Mouse (Mus musculus): ENCODE results near the gene Lcor. TPM values are rescaled to one million over a fixed set of nuclear protein-coding genes. Genes with fewer than 3 reads are reported as not detected.

The Lcor gene
- polyA plus RNA-seq, 1 experiment = 15.6 TPM

- H3K36me3 ChIP-seq (ENCODE audit: control insufficient read depth, insufficient read depth, low read length, poor library complexity, severe bottlenecking) = no peaks in the 10 kb centered on the region
- no peak overlapping the region for H3K4me3 ChIP-seq (ENCODE audit: low read depth, low read length)
- no peaks in the 10 kb centered on the region for H3K27me3 ChIP-seq (ENCODE audit: control insufficient read depth, insufficient read depth, low read length, poor library complexity, severe bottlenecking)
- no peaks in the 10 kb centered on the region for H3K9me3 ChIP-seq (replicated peaks; ENCODE audit: control insufficient read depth, insufficient read depth, low read length, poor library complexity, severe bottlenecking)
- H3K9ac ChIP-seq (ENCODE audit: low read depth, poor library complexity, severe bottlenecking) = no peak overlapping the region
- peaks cover 2% of the 10 kb centered on the region for H3K4me1 ChIP-seq (ENCODE audit: control insufficient read depth, insufficient read depth, low read length)
- no peak for TF ChIP-seq POLR2A (IDR thresholded peaks at IDR 0.05; ENCODE audit: insufficient read depth, low read length)
- no peak overlapping the region for H3K27ac ChIP-seq (ENCODE audit: insufficient read depth, low read length)
Measured at GRCm38 (mm10) chr19:41496058-41496457, 13.6 kb downstream of the Lcor start.

- H3K9me3 ChIP-seq (replicated peaks; ENCODE audit: control insufficient read depth, insufficient read depth, low read length, poor library complexity, severe bottlenecking) = no peaks in the 10 kb centered on the region
Measured at GRCm38 (mm10) chr19:41507872-41508271, 25.4 kb downstream of the Lcor start.

GRCm38 (mm10) chr19:41514836-41515235 is 32.4 kb downstream of the Lcor start:
- H3K27ac ChIP-seq (ENCODE audit: insufficient read depth, low read length) = no peak overlapping the region
- H3K4me1 ChIP-seq (ENCODE audit: control insufficient read depth, insufficient read depth, low read length) = no peaks in the 10 kb centered on the region
- TF ChIP-seq EP300 (IDR thresholded peaks at IDR 0.05; ENCODE audit: insufficient read depth, low read depth, low read length) = no peak
- no peak for TF ChIP-seq POLR2A (IDR thresholded peaks at IDR 0.05; ENCODE audit: insufficient read depth, low read length)
- TF ChIP-seq CTCF (IDR thresholded peaks at IDR 0.05; ENCODE audit: low read depth, low read length) = no peak
- no peaks in the 10 kb centered on the region for H3K36me3 ChIP-seq (ENCODE audit: control insufficient read depth, insufficient read depth, low read length, poor library complexity, severe bottlenecking)
- no peaks in the 10 kb centered on the region; the same call in 1 of the 2 replicates for H3K27me3 ChIP-seq (ENCODE audit: control insufficient read depth, insufficient read depth, low read length, poor library complexity, severe bottlenecking)
- no peak overlapping the region for H3K4me3 ChIP-seq (ENCODE audit: low read depth, low read length)
- H3K9me3 ChIP-seq (replicated peaks; ENCODE audit: control insufficient read depth, insufficient read depth, low read length, poor library complexity, severe bottlenecking) = no peaks in the 10 kb centered on the region
- H3K9ac ChIP-seq (ENCODE audit: low read depth, poor library complexity, severe bottlenecking) = no peak overlapping the region

More at GRCm38 (mm10) chr19:41507872-41508271, 25.4 kb downstream of the Lcor start:
- H3K9ac ChIP-seq (ENCODE audit: low read depth, poor library complexity, severe bottlenecking) = no peak overlapping the region
- no peaks in the 10 kb centered on the region for H3K4me1 ChIP-seq (ENCODE audit: control insufficient read depth, insufficient read depth, low read length)
- TF ChIP-seq EP300 (IDR thresholded peaks at IDR 0.05; ENCODE audit: insufficient read depth, low read depth, low read length) (no peak), CTCF (IDR thresholded peaks at IDR 0.05; ENCODE audit: low read depth, low read length) (no peak), POLR2A (IDR thresholded peaks at IDR 0.05; ENCODE audit: insufficient read depth, low read length) (no peak)
- no peaks in the 10 kb centered on the region for H3K36me3 ChIP-seq (ENCODE audit: control insufficient read depth, insufficient read depth, low read length, poor library complexity, severe bottlenecking)
- H3K27ac ChIP-seq (ENCODE audit: insufficient read depth, low read length) = no peak overlapping the region
- no peak overlapping the region for H3K4me3 ChIP-seq (ENCODE audit: low read depth, low read length)
- H3K27me3 ChIP-seq (ENCODE audit: control insufficient read depth, insufficient read depth, low read length, poor library complexity, severe bottlenecking) = no peaks in the 10 kb centered on the region

DNA sequence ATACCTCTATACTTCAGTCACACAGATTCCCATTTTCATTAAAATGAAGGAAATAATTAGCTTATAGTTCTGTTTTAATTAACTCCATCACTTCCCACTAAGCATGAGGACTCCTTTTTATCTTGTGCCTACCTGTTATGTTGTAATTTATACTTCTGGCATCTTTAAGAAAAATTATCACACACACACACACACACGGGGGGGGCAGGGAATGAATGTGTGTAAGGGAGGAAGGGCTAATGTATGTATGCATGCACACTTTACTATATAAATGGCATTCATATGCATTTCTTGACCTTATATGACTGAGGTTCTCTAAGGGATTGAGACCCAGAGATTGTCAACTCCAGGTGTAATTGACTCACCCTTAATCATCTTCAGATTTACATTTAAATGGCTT is 33.1 kb downstream of the Lcor start:
- TF ChIP-seq POLR2A (IDR thresholded peaks at IDR 0.05; ENCODE audit: insufficient read depth, low read length) (no peak), CTCF (IDR thresholded peaks at IDR 0.05; ENCODE audit: low read depth, low read length) (no peak), EP300 (IDR thresholded peaks at IDR 0.05; ENCODE audit: insufficient read depth, low read depth, low read length) (no peak)
- Histone ChIP-seq H3K27me3 (ENCODE audit: control insufficient read depth, insufficient read depth, low read length, poor library complexity, severe bottlenecking) (no peaks in the 10 kb centered on the region; the same call in 1 of the 2 replicates), H3K9ac (ENCODE audit: low read depth, poor library complexity, severe bottlenecking) (no peak overlapping the region), H3K4me3 (ENCODE audit: low read depth, low read length) (no peak overlapping the region), H3K36me3 (ENCODE audit: control insufficient read depth, insufficient read depth, low read length, poor library complexity, severe bottlenecking) (no peaks in the 10 kb centered on the region), H3K9me3 (replicated peaks; ENCODE audit: control insufficient read depth, insufficient read depth, low read length, poor library complexity, severe bottlenecking) (no peaks in the 10 kb centered on the region), H3K4me1 (ENCODE audit: control insufficient read depth, insufficient read depth, low read length) (no peaks in the 10 kb centered on the region), H3K27ac (ENCODE audit: insufficient read depth, low read length) (no peak overlapping the region)

DNA sequence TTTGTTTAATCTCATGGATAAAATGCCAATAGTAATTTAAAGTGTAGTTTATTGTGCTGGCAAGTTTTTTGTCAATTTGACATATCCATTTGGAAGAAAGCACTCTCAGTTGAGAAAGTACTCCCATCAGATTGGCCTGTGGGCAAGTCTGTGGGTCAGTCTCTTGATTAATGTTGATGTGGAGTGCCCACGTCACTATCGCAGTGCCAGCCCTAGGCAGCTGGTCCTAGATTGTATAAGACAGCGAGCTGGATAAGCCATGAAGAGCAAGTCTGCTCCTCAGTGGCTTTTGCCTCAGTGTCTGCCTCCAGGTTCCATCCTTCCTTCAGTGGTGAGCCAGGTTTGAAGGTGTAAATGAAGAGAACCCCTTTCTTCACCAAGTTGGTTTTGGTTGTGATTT is 34.6 kb downstream of the Lcor start:
- H3K4me1 ChIP-seq (ENCODE audit: control insufficient read depth, insufficient read depth, low read length) = peaks cover 1% of the 10 kb centered on the region
- no peak overlapping the region for H3K27ac ChIP-seq (ENCODE audit: insufficient read depth, low read length)
- no peak overlapping the region for H3K4me3 ChIP-seq (ENCODE audit: low read depth, low read length)
- no peaks in the 10 kb centered on the region; the same call in 1 of the 2 replicates for H3K27me3 ChIP-seq (ENCODE audit: control insufficient read depth, insufficient read depth, low read length, poor library complexity, severe bottlenecking)
- TF ChIP-seq POLR2A (IDR thresholded peaks at IDR 0.05; ENCODE audit: insufficient read depth, low read length) (no peak), CTCF (IDR thresholded peaks at IDR 0.05; ENCODE audit: low read depth, low read length) (no peak), EP300 (IDR thresholded peaks at IDR 0.05; ENCODE audit: insufficient read depth, low read depth, low read length) (no peak)
- no peaks in the 10 kb centered on the region for H3K9me3 ChIP-seq (replicated peaks; ENCODE audit: control insufficient read depth, insufficient read depth, low read length, poor library complexity, severe bottlenecking)
- no peak overlapping the region for H3K9ac ChIP-seq (ENCODE audit: low read depth, poor library complexity, severe bottlenecking)
- no peaks in the 10 kb centered on the region for H3K36me3 ChIP-seq (ENCODE audit: control insufficient read depth, insufficient read depth, low read length, poor library complexity, severe bottlenecking)

- Histone ChIP-seq H3K9me3 (replicated peaks; ENCODE audit: control insufficient read depth, insufficient read depth, low read length, poor library complexity, severe bottlenecking) (no peaks in the 10 kb centered on the region), H3K9ac (ENCODE audit: low read depth, poor library complexity, severe bottlenecking) (no peak overlapping the region), H3K27ac (ENCODE audit: insufficient read depth, low read length) (no peak overlapping the region), H3K4me1 (ENCODE audit: control insufficient read depth, insufficient read depth, low read length) (peaks cover 1% of the 10 kb centered on the region), H3K27me3 (ENCODE audit: control insufficient read depth, insufficient read depth, low read length, poor library complexity, severe bottlenecking) (no peaks in the 10 kb centered on the region; the same call in 1 of the 2 replicates), H3K36me3 (ENCODE audit: control insufficient read depth, insufficient read depth, low read length, poor library complexity, severe bottlenecking) (no peaks in the 10 kb centered on the region), H3K4me3 (ENCODE audit: low read depth, low read length) (no peak overlapping the region)
- no peak for TF ChIP-seq POLR2A (IDR thresholded peaks at IDR 0.05; ENCODE audit: insufficient read depth, low read length)
- TF ChIP-seq EP300 (IDR thresholded peaks at IDR 0.05; ENCODE audit: insufficient read depth, low read depth, low read length) = no peak
Measured at GRCm38 (mm10) chr19:41519121-41519520, 36.7 kb downstream of the Lcor start.

Measured in ES-Bruce4 (cell line).